Mouse (Mus musculus) T-helper 1 cell (primary cell): ENCODE measurements around the gene Apopt1.

ENCODE experiments used
- in situ Hi-C: fragments of 300-600 bp; cut with MboI, MseI; formaldehyde crosslinking; loops from one replicate; pipeline ENCODE4 v1.15.1; 2025; ENCODE audit warnings: high pct_unique_total_duplicates

The Apopt1 gene

GRCm38 (mm10) chr12:111713004-111713651 is at the start of gene Apopt1, which contains the start of gene Bag5:
TSS of gene Apopt1 (plus strand) at chr12:111713261.
TSS of gene Bag5 (minus strand) at chr12:111713257.
- in situ Hi-C loops = no loop called here

GRCm38 (mm10) chr12:111664144-111664634 is 48.9 kb upstream of the Apopt1 start:
- in situ Hi-C loops = no loop called here

DNA sequence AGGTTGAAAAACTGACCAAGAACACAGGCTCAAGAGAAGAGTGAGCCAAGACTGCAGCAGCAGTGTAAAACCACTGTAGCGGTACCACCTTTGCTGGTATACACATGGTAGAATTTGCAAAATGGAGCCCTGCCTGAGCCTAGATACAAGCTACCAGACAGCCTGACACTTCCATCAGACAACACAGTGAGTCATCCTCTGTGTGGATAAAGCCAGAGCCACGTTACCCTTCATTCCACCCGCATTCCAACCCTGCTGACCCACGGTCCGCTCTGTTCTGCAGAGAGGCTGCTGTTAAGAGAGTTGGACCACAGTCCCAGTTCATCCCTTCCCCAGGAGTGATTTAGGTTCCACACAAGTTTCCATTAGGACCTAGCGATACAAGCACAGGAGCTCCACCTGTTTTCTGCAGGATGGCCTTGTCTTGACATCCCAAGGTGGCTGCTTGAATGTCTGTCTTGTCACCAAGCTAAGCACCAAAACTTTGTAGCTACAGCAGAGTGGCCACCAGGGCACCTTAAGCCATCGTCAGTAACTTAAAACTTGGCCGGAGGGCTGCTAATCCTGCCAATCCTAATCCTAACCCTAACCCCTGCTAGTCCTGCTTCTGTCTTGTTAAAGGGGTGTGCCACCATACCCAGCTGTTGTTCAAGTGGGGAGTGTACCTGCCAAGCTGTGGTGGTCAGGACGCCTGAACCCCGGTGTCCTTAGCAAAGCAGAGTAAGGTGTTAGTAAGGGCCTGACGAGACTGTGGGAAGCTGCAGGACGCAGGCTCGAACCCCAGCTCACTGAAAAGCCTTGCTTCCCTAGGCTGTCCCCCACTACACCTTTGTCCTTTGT is 47.8 kb upstream of the Apopt1 start:
- in situ Hi-C loops = loop anchor here (5.0 kb wide), 2 partner anchors 37 to 67 kb away; no protein-coding TSS in a partner anchor

DNA sequence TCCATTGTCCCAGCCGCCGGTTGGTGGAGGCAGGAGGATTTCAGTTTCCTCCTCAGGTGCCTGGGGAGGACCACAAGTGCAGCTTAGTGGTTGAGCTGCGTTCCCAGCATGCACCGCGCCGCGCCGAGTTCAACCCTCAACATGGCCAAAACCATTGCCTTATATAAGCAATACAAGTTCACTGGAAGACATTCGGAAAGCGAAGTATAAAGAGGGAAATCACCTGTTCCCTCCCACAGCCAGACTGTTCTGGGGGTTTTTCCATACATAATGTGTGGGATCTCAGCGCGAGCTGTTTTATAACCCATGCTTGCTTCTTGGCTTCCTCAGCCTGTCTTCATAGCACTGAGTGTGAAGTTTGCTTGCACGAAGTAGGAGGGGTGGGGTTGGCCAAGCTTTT is 46.7 kb upstream of the Apopt1 start:
- in situ Hi-C loops = loop anchor here (5.0 kb wide), 2 partner anchors 36 to 66 kb away; no protein-coding TSS in a partner anchor

DNA sequence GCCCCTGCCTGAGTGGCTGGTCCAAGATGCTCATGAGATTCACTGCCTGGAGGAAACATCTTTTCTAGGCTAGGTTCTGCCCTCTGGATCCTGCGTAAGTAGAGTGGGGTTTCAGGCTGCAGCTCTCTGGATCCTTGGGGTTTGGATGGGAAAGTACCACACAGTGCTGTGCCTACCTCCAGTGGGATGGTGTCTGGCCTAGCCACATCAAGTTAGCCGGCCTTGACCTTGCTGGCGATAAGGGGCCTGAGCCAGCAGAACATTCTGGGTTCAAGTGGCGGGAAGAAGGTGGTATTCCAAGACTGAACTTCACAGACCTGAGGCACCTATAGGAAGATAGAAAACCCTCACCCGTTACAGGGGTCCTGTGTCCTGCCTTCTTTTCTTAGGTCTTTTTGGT is 45.6 kb upstream of the Apopt1 start:
- in situ Hi-C loops = loop anchor here (5.0 kb wide), 2 partner anchors 35 to 65 kb away; no protein-coding TSS in a partner anchor

- in situ Hi-C loops = loop anchor here (5.0 kb wide), 2 partner anchors 34 to 64 kb away; no protein-coding TSS in a partner anchor
Observed at GRCm38 (mm10) chr12:111668457-111668912, 44.6 kb upstream of the Apopt1 start.

GRCm38 (mm10) chr12:111669000-111669788 is 43.9 kb upstream of the Apopt1 start:
- in situ Hi-C loops = loop anchor here (5.0 kb wide), 2 partner anchors 33 to 63 kb away; no protein-coding TSS in a partner anchor

GRCm38 (mm10) chr12:111669961-111670360 is 43.1 kb upstream of the Apopt1 start:
- in situ Hi-C loops = loop anchor here (5.0 to 10.0 kb wide), 3 partner anchors 32 to 985 kb away; no protein-coding TSS in a partner anchor

GRCm38 (mm10) chr12:111670371-111670971 is 42.6 kb upstream of the Apopt1 start:
- in situ Hi-C loops = loop anchor here (10.0 kb wide), 1 partner anchor 984 kb away; no protein-coding TSS in a partner anchor

- in situ Hi-C loops = loop anchor here (10.0 kb wide), 1 partner anchor 984 kb away; no protein-coding TSS in a partner anchor
Observed at GRCm38 (mm10) chr12:111670976-111671375, 42.1 kb upstream of the Apopt1 start.

DNA sequence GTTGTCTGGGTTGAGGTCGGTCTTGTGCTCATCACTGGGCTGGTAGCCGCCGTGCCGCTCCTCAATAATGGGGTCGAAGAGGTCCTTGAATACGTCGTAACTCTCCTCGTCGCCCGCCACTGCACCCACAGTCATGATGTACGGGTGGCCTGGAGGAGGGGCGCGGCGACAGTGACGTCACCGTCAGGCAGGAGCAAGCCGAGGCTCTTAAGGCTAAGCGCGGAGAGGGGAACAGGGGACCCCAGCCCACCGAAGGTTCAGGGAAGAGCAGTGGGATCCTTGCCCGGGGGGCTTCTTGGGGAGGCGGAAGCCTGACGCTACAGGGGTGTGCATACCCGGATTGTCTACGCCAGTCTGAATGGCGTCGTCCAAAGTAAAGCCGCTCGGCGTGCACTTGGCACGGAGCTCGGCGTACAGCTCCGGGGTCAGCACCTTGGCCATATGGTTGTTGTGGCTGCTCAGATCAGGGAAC is 41.6 kb upstream of the Apopt1 start:
- in situ Hi-C loops = loop anchor here (10.0 kb wide), 1 partner anchor 983 kb away; no protein-coding TSS in a partner anchor

DNA sequence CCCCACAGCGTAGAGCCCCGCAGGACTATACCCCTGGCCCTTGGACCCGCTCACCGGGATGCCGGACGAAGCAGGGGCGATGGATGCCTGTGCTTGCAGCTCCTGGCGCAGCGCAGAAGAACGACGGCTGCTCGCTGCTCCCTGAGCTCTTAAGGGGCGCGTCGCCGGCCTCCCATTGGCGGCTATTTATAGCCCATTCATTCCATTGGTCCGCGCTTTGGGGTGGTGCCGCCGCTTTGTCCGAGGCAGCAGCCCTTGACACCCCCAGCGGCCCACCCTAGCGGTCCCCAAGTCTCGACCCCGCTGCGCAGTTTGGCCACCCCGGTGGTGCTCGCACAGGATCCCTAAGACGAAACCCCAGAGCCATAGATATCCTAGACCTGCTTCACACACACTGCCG is 40.9 kb upstream of the Apopt1 start, which contains the start of gene Ckb:
TSS of gene Ckb (minus strand) at position 163 of the 400 bp plus-strand sequence.
- in situ Hi-C loops = loop anchor here (10.0 kb wide), 1 partner anchor 983 kb away; no protein-coding TSS in a partner anchor

DNA sequence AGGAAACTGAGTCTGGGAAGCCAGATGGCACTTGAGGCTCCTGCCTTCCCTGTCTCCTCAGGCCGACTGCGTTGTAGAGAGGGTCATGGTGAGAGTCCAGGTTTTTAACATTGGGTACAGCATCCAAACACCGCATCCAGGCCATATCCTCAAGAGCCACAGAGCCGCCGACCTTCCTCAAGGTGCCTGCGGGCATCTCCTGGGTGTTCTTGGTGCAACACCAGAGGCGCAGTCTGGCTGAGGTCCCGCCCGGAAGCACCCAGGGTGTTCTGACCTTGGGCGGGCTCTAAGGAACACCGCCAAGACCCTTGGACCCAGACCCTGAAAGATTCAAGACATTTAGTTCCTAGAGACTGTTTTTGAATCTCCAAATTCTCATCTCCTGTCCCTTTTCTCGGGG is 40.5 kb upstream of the Apopt1 start:
- in situ Hi-C loops = loop anchor here (10.0 kb wide), 1 partner anchor 982 kb away; no protein-coding TSS in a partner anchor

DNA sequence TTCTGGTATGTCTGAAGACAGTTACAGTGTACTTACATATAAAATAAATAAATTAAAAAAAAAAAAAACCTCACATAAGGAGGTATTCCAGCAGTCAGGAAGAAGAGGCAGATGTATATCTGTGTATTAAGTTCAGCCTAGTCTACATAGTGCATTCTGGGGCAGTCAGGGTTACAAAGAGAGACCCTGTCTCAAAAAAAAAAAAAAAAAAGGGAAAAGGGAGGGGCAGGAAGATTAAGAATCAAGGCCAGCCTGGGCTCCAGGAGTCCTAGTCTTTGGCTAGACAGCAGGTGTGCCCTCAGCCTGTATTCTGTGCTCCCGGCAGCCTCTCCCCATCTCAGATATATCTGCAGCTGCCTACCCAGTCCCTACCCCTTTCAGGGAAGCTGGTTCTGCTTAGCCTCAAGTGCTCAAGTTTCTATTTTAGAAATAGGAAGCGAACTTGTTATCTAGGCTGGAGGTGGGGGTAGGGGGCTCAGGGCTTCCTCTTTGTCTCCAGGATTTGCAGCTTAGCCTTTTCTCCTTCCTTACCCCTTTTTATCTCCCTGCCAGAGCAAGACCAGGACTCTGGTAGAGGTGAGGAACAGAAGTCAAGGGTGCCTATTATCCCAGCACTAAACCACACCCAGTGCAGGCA is 38.1 kb upstream of the Apopt1 start:
- in situ Hi-C loops = loop anchor here (10.0 kb wide), 1 partner anchor 980 kb away; no protein-coding TSS in a partner anchor

GRCm38 (mm10) chr12:111675797-111676580 is 37.1 kb upstream of the Apopt1 start:
- in situ Hi-C loops = loop anchor here (10.0 kb wide), 1 partner anchor 979 kb away; no protein-coding TSS in a partner anchor

DNA sequence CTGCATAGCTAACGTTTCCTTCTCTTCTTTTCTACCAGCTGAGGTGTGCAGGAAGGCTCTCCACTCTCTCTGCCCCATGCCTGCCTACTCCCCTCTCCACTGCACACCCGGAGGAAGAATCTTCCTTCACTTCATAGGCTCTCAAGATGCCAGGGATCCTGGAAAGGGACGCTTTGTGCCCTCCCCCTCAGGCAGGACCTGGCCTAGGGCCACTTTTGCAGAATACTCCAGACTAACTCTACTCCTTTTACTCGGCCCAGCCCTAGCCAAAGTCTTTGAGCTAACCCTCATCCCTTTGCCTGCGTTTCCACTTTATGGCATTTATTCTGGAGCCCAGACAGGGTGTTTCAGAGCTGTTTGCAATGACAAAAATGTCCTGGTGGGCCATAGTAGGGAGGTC is 35.6 kb upstream of the Apopt1 start:
- in situ Hi-C loops = loop anchor here (10.0 kb wide), 1 partner anchor 977 kb away; no protein-coding TSS in a partner anchor

DNA sequence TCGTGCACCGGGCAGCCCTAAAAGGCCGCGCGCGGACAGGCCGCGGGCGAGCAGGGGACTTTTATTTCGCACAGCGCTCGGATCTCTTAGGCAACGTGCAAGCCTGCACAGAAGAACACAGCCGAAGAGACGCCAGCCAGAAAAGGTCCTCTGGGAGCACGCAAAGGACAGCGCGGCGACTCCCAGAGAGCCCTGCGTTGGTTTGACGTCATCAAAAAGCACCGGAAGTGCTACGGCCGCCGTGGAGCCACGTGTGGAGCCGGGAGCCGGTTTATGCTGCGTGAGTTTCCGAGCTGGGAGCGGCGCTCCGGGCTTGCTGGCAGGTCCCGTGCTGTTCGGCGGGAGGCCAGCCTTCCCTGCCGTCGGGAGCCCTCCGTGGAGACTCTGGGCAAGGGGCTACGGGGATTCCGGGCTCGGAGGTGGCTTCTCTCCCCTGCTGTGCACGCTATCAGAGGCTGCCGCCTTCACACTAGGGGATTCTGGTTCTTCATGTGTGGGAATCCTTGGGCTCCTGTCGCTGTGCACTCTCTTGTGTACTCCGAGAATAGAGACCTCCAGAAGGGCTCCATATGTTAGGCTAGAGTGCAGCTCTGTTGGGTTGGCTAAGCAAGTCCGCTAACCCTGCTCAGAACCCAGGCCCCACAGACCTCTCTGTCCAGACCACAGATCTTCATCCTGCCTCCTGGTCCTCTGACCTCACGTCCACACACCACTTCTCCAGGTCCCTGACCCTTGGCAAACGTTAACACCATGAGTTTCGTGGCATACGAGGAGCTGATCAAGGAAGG is 35.0 kb upstream of the Apopt1 start, which contains the start of gene Trmt61a:
TSS of gene Trmt61a (plus strand) at position 224 of the 788 bp plus-strand sequence.
- in situ Hi-C loops = loop anchor here (10.0 kb wide), 1 partner anchor 977 kb away; no protein-coding TSS in a partner anchor

- in situ Hi-C loops = loop anchor here (10.0 kb wide), 1 partner anchor 976 kb away; no protein-coding TSS in a partner anchor
Observed at GRCm38 (mm10) chr12:111678670-111678933, 34.5 kb upstream of the Apopt1 start.
